Mouse (Mus musculus) midbrain, postnatal 0 days (tissue): Measurements from ENCODE around the gene Ltb4r2. TPM values are rescaled to one million over a fixed set of nuclear protein-coding genes. Genes with fewer than 3 reads are reported as not detected.

Source experiments
- ATAC-seq: fragments of 200-750 bp; cut with Nextera tagmentation; 2 replicates; pipeline ENCODE4 v1.8.0; 2017; ENCODE audit warnings: moderate number of reproducible peaks, mild to moderate bottlenecking, moderate TSS enrichment, moderate library complexity; ENCODE audit not compliant: low FRiP score
- DNase-seq: peaks from one replicate; pipeline ENCODE4 v3.0.0-alpha.2; 2015; ENCODE audit warnings: low spot score
- H3K27ac ChIP-seq: fragments of 300-500 bp; sonication (generic); 2 replicates; pipeline ENCODE4 v1.5.1; 2014; ENCODE audit warnings: low read depth, mild to moderate bottlenecking, low read length, mixed read lengths
- H3K27me3 ChIP-seq: fragments of 300-500 bp; sonication (generic); 2 replicates; pipeline ENCODE4 v1.6.1; 2014; ENCODE audit warnings: low read length, control low read depth, mixed read lengths; ENCODE audit not compliant: insufficient read depth
- H3K36me3 ChIP-seq: fragments of 300-500 bp; sonication (generic); 2 replicates; pipeline ENCODE4 v1.6.1; 2014; ENCODE audit warnings: low read length, control low read depth, mixed read lengths; ENCODE audit not compliant: insufficient read depth
- H3K4me1 ChIP-seq: fragments of 300-500 bp; sonication (generic); 2 replicates; pipeline ENCODE4 v1.6.1; 2014; ENCODE audit warnings: mild to moderate bottlenecking, control low read depth, antibody characterized with exemption, low read length, mixed read lengths; ENCODE audit not compliant: insufficient read depth
- H3K4me2 ChIP-seq: fragments of 300-500 bp; sonication (generic); 2 replicates; pipeline ENCODE4 v1.6.1; 2014; ENCODE audit warnings: low read depth, mild to moderate bottlenecking, low read length, mixed read lengths; ENCODE audit not compliant: poor library complexity, severe bottlenecking
- H3K4me3 ChIP-seq: fragments of 300-500 bp; sonication (generic); 2 replicates; pipeline ENCODE4 v1.5.1; 2014; ENCODE audit warnings: low read depth, mild to moderate bottlenecking, low read length, moderate library complexity
- H3K9ac ChIP-seq: fragments of 300-500 bp; sonication (generic); replicated peaks from 2 replicates; pipeline ENCODE4 v1.6.1; 2014; ENCODE audit warnings: mild to moderate bottlenecking, low read length, moderate library complexity, mixed read lengths; ENCODE audit not compliant: poor library complexity, severe bottlenecking
- H3K9me3 ChIP-seq: fragments of 300-500 bp; sonication (generic); 2 replicates; pipeline ENCODE4 v1.6.1; 2016; ENCODE audit warnings: low read length, control low read depth
- CTCF ChIP-seq: IDR thresholded peaks from 2 replicates; pipeline ENCODE4 v1.5.1; 2016; ENCODE audit warnings: antibody characterized with exemption, mild to moderate bottlenecking
- WGBS: fragments of 180-500 bp; shearing (Covaris S2); extraction: QIAGEN DNeasy Blood & Tissue Kit; methylation state at CpG from one replicate; pipeline ENCODE4 v1.1.7; 2014; 5-methylcytosine and 5-hydroxymethylcytosine counted together
- polyA plus RNA-seq: library from polyadenylated mRNA; unstranded; fragments of >200 nt; fragmentation: Nextera tagmentation; extraction: Ambion mirVana; gene quantifications from 2 replicates; pipeline ENCODE4 v1.2.1, GENCODE M21; 2015
- total RNA-seq: library from RNA; depleted of rRNA; stranded (reverse); fragments of >200 nt; gene quantifications from 2 replicates; pipeline ENCODE4 v1.2.3, GENCODE M21; 2014; rRNA removed

Gene Ltb4r2
- 0.38 and 1.6 TPM in 2 replicates for total RNA-seq
- 0.43 and 0.60 TPM in 2 replicates for polyA plus RNA-seq

DNA sequence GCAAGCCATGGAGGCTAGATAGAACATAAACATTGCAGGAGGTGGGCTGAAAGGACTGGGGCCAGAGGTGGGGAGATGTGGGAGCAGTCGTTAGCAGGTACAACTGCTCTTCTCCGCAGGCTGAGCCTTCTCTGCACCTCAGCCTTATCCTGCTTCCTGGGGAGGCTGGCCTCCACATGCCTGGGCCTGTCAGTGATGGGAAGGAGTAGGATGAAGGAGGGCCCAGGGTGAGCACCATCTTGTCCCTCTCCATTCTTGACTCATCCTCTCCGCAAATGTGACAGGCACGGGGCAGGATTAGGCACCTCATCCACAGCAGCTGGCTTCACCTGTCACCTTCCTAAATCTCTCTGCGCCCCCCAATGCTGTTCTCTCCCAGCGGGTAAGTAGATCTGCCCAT lies at the start of gene Ltb4r2:
Gene Ltb4r2 (plus strand): TSS at position 266 of the 400 bp plus-strand sequence.
- Histone ChIP-seq H3K4me1 (peaks cover 10% of the 10 kb centered on the region; the same call in 1 of the 2 replicates), H3K9ac (peak within 1 kb of the TSS; percentile 77), H3K4me2 (peak within 1 kb of the TSS; percentile 58), H3K9me3 (no peaks in the 10 kb centered on the region), H3K27me3 (peaks cover 15% of the 10 kb centered on the region; the same call in 1 of the 2 replicates), H3K36me3 (peaks cover under 1% of the 10 kb centered on the region; the same call in 1 of the 2 replicates), H3K27ac (peak within 1 kb of the TSS; percentile 71), H3K4me3 (peak within 1 kb of the TSS; percentile 44)
- 83% methylated on average over 6 of the region's 6 CpGs for WGBS
- no peak for TF ChIP-seq CTCF
- no peak for DNase-seq
- no peak for ATAC-seq

DNA sequence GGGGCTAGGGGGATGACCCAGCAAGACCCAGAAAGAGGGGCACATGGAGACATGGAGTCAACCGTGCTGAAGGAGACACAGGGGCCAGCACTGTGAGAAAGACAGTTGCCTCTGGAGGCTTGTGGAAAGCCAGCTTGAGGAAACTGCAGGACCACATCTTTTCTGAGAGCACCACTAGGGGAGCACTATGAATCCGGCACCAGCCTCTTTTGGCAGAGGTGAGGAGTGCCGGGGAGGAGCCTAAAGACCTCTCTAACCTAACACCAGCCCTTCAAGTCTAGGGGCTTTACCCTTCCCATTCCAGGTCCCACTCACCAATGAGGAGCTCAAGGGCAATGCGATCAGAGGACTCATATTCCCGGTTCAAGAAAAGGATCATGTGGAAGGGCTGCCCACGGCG lies 49.4 kb upstream of the Ltb4r2 start:
- TF ChIP-seq CTCF = no peak
- Histone ChIP-seq H3K4me3 (no peak overlapping the region), H3K27ac (no peak overlapping the region), H3K9me3 (no peaks in the 10 kb centered on the region), H3K4me2 (no peak overlapping the region), H3K4me1 (no peaks in the 10 kb centered on the region), H3K9ac (no peak overlapping the region), H3K27me3 (0 out of 2 replicates have a peak, but pooled peaks cover 5% of the 10 kb centered on the region), H3K36me3 (peaks cover 9% of the 10 kb centered on the region)
- ATAC-seq (no peak), DNase-seq (no peak)
- 77% methylated on average over 7 of the region's 7 CpGs for whole genome bisulfite sequencing

DNA sequence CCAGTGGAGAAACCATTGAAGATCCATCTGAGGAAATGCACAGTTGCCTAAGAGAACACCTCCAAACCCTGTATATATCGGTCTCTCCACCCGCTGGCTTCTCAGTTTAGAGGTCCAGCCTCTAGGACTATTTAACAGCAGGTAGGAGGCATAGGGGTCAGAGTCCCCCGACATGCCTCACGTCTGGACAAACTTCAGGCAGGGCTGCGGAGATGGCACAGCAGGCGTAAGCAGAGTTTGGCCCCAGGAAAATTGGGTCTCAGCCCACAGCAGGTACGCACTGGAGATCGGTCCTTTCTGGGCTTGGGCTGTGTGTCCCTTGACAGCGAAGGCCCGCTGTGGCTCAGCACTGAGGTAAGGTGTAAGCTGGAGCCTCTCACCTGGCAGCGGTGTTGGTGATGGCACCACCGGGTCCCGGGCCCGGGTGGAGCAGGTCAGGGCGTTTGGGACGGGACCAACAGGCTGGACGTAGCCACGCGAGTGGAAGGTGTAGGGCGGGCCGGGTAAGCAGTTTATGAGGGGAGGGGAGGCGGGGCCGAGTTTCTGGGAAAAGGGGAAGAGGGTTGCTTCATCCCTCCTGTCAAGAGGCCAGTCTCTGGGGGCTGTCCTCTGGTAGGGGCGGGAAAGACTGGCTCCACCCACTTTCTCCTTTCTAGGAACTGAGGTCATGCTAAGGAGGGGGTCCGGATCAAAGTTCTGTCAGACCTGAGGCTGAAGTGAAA lies 48.1 kb upstream of the Ltb4r2 start:
- 17% methylated on average over 24 of the region's 25 CpGs for WGBS
- H3K4me2 ChIP-seq = no peak overlapping the region
- 0 out of 2 replicates have a peak, but pooled peaks cover 5% of the 10 kb centered on the region for H3K27me3 ChIP-seq
- H3K9ac ChIP-seq = no peak overlapping the region
- no peaks in the 10 kb centered on the region for H3K9me3 ChIP-seq
- DNase-seq = no peak
- no peaks in the 10 kb centered on the region for H3K4me1 ChIP-seq
- H3K27ac ChIP-seq = no peak overlapping the region
- no peak overlapping the region for H3K4me3 ChIP-seq
- peaks cover 19% of the 10 kb centered on the region for H3K36me3 ChIP-seq
- TF ChIP-seq CTCF = no peak
- ATAC-seq = no peak

DNA sequence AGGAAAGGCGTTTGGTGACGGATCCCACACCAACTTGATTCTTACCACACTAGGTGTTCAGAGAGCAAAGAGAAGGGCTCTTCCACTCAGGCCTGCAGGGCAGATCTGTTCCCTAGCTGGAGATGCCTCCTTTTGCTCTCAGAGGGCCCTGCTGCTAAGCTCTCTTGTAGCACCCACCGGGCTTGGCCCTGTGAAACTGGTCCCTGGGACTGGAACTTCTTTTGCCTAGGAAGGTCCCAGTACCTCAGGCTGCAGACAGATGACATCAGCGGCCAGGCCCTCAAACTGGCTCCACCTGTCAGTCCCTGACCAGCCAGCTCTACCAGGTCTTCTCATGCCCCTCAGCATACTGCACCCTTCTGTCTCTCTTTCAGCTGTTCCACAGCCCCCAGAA lies 47.5 kb upstream of the Ltb4r2 start, which contains the start of gene Tgm1:
Gene Tgm1 (minus strand): TSS at position 198 of the 394 bp plus-strand sequence.
- Histone ChIP-seq H3K4me1 (no peaks in the 10 kb centered on the region), H3K9me3 (no peaks in the 10 kb centered on the region), H3K36me3 (peaks cover 23% of the 10 kb centered on the region), H3K9ac (no peak within 1 kb of the TSS), H3K27ac (no peak within 1 kb of the TSS), H3K4me3 (no peak within 1 kb of the TSS), H3K27me3 (0 out of 2 replicates have a peak, but pooled peaks cover 5% of the 10 kb centered on the region), H3K4me2 (no peak within 1 kb of the TSS)
- 43% methylated on average over 4 of the region's 4 CpGs for WGBS
- DNase-seq (no peak), ATAC-seq (no peak)
- no peak for TF ChIP-seq CTCF

DNA sequence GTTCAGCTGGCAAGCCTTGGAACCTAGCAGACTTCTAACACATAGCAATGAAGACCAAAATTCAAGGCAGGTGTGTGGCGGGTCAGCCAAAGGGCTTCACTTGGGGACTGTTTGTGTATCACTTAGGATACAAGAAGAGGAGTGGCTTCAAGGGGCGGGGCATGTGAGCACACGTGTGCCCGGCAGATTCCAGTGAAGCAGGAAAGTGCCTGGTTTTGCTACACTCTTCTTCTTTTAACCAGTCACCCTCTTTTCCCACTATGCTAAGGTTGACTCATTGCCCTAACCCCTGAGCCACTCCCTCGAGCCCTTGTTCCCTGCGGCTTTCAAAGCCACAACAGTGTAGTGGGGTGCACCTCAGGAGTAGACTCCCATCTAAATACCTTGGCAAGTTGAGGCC lies 46.3 kb upstream of the Ltb4r2 start:
- Histone ChIP-seq H3K4me1 (no peaks in the 10 kb centered on the region), H3K9me3 (no peaks in the 10 kb centered on the region), H3K36me3 (peaks cover 27% of the 10 kb centered on the region), H3K4me2 (no peak overlapping the region), H3K27me3 (0 out of 2 replicates have a peak, but pooled peaks cover 5% of the 10 kb centered on the region), H3K4me3 (no peak overlapping the region), H3K27ac (no peak overlapping the region), H3K9ac (no peak overlapping the region)
- no peak for DNase-seq
- WGBS = 39% methylated on average over 6 of the region's 6 CpGs
- ATAC-seq = no peak
- TF ChIP-seq CTCF = no peak

DNA sequence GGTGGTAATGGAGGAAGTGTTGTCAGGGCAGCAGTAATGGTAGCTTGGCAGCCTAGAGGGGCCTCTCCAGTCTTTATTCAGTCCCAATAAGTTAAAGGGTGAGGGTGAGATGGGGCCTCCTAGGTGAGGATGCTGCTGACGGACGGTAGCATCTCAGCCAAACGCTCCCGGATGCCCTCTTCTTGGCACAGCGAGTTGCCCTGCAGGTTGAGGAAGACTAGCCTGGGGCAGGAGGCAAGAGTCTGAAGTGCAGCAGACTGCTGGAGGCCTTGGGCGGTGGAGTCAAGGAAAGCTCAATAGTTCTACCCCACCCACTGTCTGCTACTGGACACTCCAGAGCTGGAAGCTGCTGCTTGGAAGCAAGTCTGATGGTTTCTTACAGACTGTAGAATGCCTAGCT lies 45.0 kb upstream of the Ltb4r2 start:
- Histone ChIP-seq H3K36me3 (peaks cover 31% of the 10 kb centered on the region), H3K4me2 (no peak overlapping the region), H3K27ac (no peak overlapping the region), H3K9me3 (no peaks in the 10 kb centered on the region), H3K9ac (no peak overlapping the region), H3K4me3 (no peak overlapping the region), H3K27me3 (0 out of 2 replicates have a peak, but pooled peaks cover 5% of the 10 kb centered on the region), H3K4me1 (peaks cover 5% of the 10 kb centered on the region; the same call in 1 of the 2 replicates)
- no peak for DNase-seq
- ATAC-seq = no peak
- 98% methylated on average over 6 of the region's 6 CpGs for WGBS
- TF ChIP-seq CTCF = no peak
